Mouse (Mus musculus) ES-E14 (cell line): ENCODE data around the gene Crybg2.

ENCODE experiments used
- HCFC1 ChIP-seq: IDR thresholded peaks from 2 replicates; pipeline ENCODE4 v1.6.1; 2012; ENCODE audit warnings: low read length, inconsistent platforms, borderline replicate concordance; ENCODE audit not compliant: insufficient read depth
- ZC3H11A ChIP-seq: IDR thresholded peaks from 2 replicates; pipeline ENCODE4 v1.6.1; 2012; ENCODE audit warnings: low read depth, mild to moderate bottlenecking, inconsistent platforms, low read length, borderline replicate concordance
- ZNF384 ChIP-seq: IDR thresholded peaks from 2 replicates; pipeline ENCODE4 v1.6.1; 2012; ENCODE audit warnings: low read depth, low read length, inconsistent platforms

DNA sequence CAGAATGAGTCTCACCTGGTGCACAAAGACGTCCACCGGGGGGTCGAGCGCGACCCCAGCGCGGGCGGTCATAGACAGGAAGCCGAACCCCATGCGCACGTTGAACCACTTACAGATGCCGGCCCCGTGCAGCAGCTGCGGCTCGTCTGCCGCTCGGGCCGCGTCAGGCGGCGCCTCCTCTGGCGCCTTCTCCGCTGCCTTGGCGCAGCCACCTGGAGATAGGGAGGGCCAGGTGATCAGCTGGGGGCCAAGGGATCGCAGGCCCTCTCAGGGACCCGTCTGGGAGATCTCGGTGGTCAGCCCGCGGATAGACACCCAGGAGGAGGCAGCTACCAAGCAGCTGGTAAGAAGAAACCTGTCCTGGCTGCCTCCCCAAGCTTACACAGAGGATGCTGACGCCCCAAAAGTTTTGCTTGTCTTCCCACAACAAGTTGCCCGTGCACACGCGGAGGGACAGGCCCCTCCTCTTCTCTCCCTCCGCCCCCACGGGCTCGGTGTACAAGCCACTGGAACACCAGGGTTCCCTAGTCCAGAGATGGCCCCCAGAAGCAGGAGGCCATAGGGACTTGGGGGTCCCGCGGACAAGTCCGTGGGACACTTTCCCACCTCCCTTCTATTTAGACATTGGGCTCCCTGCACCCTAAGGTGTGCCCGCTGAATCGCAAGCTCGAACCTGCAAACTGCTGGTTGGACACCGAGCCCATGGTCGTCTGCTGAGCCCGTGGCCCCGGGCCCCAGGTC, 42.4 kb upstream of the Crybg2 start:
- TF ChIP-seq ZNF384 (no peak), HCFC1 (no peak), ZC3H11A (no peak)
